Comparison of ENCODE assay signal across 8 mouse cellular contexts in genomic region chr2:27043461-27043860, GRCm38 (mm10). TPM values are rescaled to one million over a fixed set of nuclear protein-coding genes. Genes with fewer than 3 reads are reported as not detected.
DNase-seq lines count a peak whose midpoint lies in the region; ATAC-seq and TF ChIP-seq lines count a peak whose summit lies in the region.

No protein-coding gene starts in this region.

- H3K9ac ChIP-seq in ES-E14 (ENCODE audit: insufficient read depth, low read depth, low read length, poor library complexity, severe bottlenecking) = no peak overlapping the region
- H3K9ac ChIP-seq in hindbrain, embryonic 14.5 days = no peak overlapping the region

- H3K4me1 ChIP-seq in ES-E14 (ENCODE audit: control insufficient read depth in 2 of 2, insufficient read depth in 2 of 2, low read length in 2 of 2, poor library complexity in 1 of 2) = no peaks in the 10 kb centered on the region
- H3K4me1 ChIP-seq in hindbrain, embryonic 14.5 days (replicated peaks; ENCODE audit: control insufficient read depth, insufficient read depth, low read length) = no peaks in the 10 kb centered on the region

- peak; percentile 90 for ATAC-seq in hindbrain, embryonic 14.5 days (ENCODE audit: low FRiP score)

- peak; percentile 48 for DNase-seq in ES-E14 (ENCODE audit: low read depth, low spot score)
- DNase-seq in cerebellum, postnatal 10 days = peak; percentile 95
- peak; percentile 87 to 94 for DNase-seq in frontal cortex, postnatal 36 days (ENCODE audit: low spot score in 2 of 2)
- peak; percentile 82 for DNase-seq in hindbrain, embryonic 14.5 days (ENCODE audit: low spot score)
- DNase-seq in layer of hippocampus, postnatal 36 days = peak; percentile 85
- DNase-seq in lung, postnatal 14 days = peak; percentile 91
- DNase-seq in right cerebral cortex, adult 2 months (ENCODE audit: low spot score in 2 of 2) = peak; percentile 91 to 93
- peak; percentile 57 for DNase-seq in urinary bladder, adult 2 months (ENCODE audit: low spot score)

- in situ Hi-C loops in ES-E14 (cut with MboI; ENCODE audit: low sequenced_read_pairs in 2 of 2, unreplicated experiment in 2 of 2) = loop anchor here (10.0 kb wide), 1 partner anchor 191 kb away; no protein-coding TSS in a partner anchor

- no peaks in the 10 kb centered on the region for H3K9me3 ChIP-seq in ES-E14 (ENCODE audit: control insufficient read depth, insufficient read depth, low read depth, low read length)
- H3K9me3 ChIP-seq in hindbrain, embryonic 14.5 days (ENCODE audit: control insufficient read depth, low read length) = no peaks in the 10 kb centered on the region

- H3K27ac ChIP-seq in ES-E14 (ENCODE audit: insufficient read depth, low read depth, low read length, poor library complexity, severe bottlenecking) = no peak overlapping the region
- no peak overlapping the region for H3K27ac ChIP-seq in hindbrain, embryonic 14.5 days

- WGBS in hindbrain, embryonic 14.5 days = 21% methylated on average over 3 of the region's 3 CpGs

- no peak overlapping the region for H3K4me2 ChIP-seq in hindbrain, embryonic 14.5 days (replicated peaks)

- no peaks in the 10 kb centered on the region for H3K27me3 ChIP-seq in hindbrain, embryonic 14.5 days (ENCODE audit: control insufficient read depth, insufficient read depth, low read length)

- no peak overlapping the region for H3K4me3 ChIP-seq in ES-E14 (ENCODE audit: insufficient read depth in 1 of 2, low read depth in 1 of 2, low read length in 2 of 2, poor library complexity in 1 of 2, severe bottlenecking in 1 of 2)
- no peak overlapping the region for H3K4me3 ChIP-seq in hindbrain, embryonic 14.5 days (replicated peaks; ENCODE audit: low read length)

- H3K36me3 ChIP-seq in ES-E14 (ENCODE audit: control insufficient read depth, insufficient read depth, low read length, poor library complexity, severe bottlenecking) = no peaks in the 10 kb centered on the region
- no peaks in the 10 kb centered on the region for H3K36me3 ChIP-seq in hindbrain, embryonic 14.5 days (replicated peaks; ENCODE audit: control insufficient read depth, insufficient read depth)

TF ChIP-seq in ES-E14, 5 proteins besides CTCF, POLR2A, EP300 and RAD21:
- TF ChIP-seq ZC3H11A (IDR thresholded peaks at IDR 0.05; ENCODE audit: borderline replicate concordance, low read depth, low read length) = peak; percentile 28; the same call in 1 of the 2 replicates
- no peak for TF ChIP-seq HCFC1 (IDR thresholded peaks at IDR 0.05; ENCODE audit: borderline replicate concordance, insufficient read depth, low read length)

RNA-seq across cellular contexts. Expression of gene Slc2a6, which starts 15.7 kb away (rescaled TPM):
- 1.2 and 2.4 TPM in 2 replicates for total RNA-seq in ES-E14 (2012; rRNA removed)
- polyA plus RNA-seq in hindbrain, embryonic 14.5 days (2014; fragmentation: Nextera tagmentation; extraction: Ambion mirVana) = 10.1 and 10.8 TPM in 2 replicates
- 10 to 100 TPM; 40.1 to 44.9 TPM for total RNA-seq in layer of hippocampus, postnatal 36 days (2021)
- 2.2 and 2.8 TPM in 2 replicates for polyA plus RNA-seq in urinary bladder, adult 2 months (2012; rRNA removed)

RNA-seq across cellular contexts. Expression of gene Mymk, which starts 28.5 kb away (rescaled TPM):
- not detected in 2 replicates for total RNA-seq in ES-E14 (2012; rRNA removed)
- 0.32 TPM in 1 of 2 replicates, not detected in the other for polyA plus RNA-seq in hindbrain, embryonic 14.5 days (2014; fragmentation: Nextera tagmentation; extraction: Ambion mirVana)
- under 1 TPM; 0.46 to 0.77 TPM for total RNA-seq in layer of hippocampus, postnatal 36 days (2021)
- polyA plus RNA-seq in urinary bladder, adult 2 months (2012; rRNA removed) = not detected in 2 replicates

RNA-seq across cellular contexts. Expression of gene Cacfd1, which starts 33.7 kb away (rescaled TPM):
- 9.2 and 11.6 TPM in 2 replicates for total RNA-seq in ES-E14 (2012; rRNA removed)
- 72.7 and 83.7 TPM in 2 replicates for polyA plus RNA-seq in hindbrain, embryonic 14.5 days (2014; fragmentation: Nextera tagmentation; extraction: Ambion mirVana)
- total RNA-seq in layer of hippocampus, postnatal 36 days (2021) = 10 to 100 TPM; 42.8 to 46.6 TPM
- 48.0 and 48.9 TPM in 2 replicates for polyA plus RNA-seq in urinary bladder, adult 2 months (2012; rRNA removed)

RNA-seq across cellular contexts. Expression of gene Adamtsl2, which starts 35.7 kb away (rescaled TPM):
- 0.36 TPM in 1 of 2 replicates, not detected in the other for total RNA-seq in ES-E14 (2012; rRNA removed)
- polyA plus RNA-seq in hindbrain, embryonic 14.5 days (2014; fragmentation: Nextera tagmentation; extraction: Ambion mirVana) = 9.1 and 10.0 TPM in 2 replicates
- 10 to 100 TPM; 10.5 to 12.3 TPM for total RNA-seq in layer of hippocampus, postnatal 36 days (2021)
- 3.1 and 5.1 TPM in 2 replicates for polyA plus RNA-seq in urinary bladder, adult 2 months (2012; rRNA removed)

Comparison
In these comparisons a context has a peak if more than half of its experiments do, and no peak if none do; other contexts are left out.
1. RNA of gene Slc2a6, which starts 15.7 kb away (total RNA-seq): 40.1 to 44.9 TPM in layer of hippocampus, postnatal 36 days; 1.2 to 2.4 TPM in ES-E14; every median in the first group is over 10 times any median in the second.
2. Peak in every context shown above with its lines, with median percentiles within 50 percentile points of each other: DNase-seq.